Mouse (Mus musculus): ENCODE data around the gene Spats2.

Gene Spats2

DNA sequence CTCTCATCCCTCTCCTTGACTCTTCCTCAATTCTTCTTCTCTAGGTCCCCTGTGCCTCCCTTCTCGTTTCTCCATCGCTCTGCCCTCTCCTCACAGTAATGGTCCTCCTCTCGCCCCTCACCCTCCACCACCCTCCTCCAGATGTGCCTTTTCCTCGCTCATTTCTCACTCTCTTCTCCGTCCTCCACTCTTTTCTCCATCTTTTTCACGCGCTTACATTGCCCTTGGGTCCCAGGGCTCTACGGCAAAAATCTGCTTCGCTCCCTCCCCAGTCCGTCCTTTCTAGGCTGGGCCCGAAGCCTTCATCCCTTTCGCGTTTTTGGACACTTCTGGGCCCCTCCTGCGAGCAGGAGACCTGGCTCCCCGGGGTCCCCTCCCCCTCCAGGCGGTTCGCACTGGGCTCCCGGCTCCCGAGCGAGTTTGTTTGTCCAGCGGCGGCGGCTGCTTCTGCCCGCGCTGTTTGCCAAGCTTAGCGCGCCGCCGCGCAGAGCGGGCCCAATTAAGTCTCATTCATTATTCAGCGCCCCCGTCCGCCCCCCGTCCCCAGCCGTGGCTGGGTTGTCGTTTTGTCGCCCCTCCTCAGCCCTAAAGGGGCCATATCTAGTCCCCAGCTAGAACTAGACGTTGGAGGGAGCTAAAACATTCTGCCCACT is 27.8 kb upstream of the Spats2 start:
- DNase-seq (ENCODE audit: low spot score in 2 of 2), result no peak

- no peak for DNase-seq (ENCODE audit: low spot score in 2 of 2)
Observed at GRCm38 (mm10) chr15:99098493-99098861, 27.2 kb upstream of the Spats2 start.

DNA sequence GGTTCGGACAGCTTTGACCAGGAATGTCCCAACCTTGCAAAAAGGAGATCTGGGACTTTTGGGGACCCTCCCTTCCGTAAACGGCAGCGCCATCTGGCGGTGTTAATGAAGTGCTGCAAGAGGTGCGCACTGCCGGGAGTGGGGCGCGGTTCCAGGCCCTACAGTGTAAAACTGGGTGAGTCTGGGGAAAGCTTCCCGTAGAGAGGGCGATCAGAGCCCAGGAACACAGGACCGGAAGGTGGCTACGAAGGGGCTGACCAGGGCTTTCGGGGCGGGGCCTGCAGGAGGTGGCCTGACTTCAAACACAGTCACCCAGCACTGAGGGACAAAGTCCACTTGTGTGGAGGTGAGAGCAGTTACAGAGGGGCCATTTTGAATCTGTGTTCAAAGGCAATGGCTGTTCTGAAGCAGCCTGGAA is 26.6 kb upstream of the Spats2 start:
- peak in 1 of 2 experiments; percentile 35 for DNase-seq (ENCODE audit: low spot score in 2 of 2)

GRCm38 (mm10) chr15:99099984-99100383 is 25.7 kb upstream of the Spats2 start:
- DNase-seq (ENCODE audit: low spot score in 2 of 2), result no peak

DNA sequence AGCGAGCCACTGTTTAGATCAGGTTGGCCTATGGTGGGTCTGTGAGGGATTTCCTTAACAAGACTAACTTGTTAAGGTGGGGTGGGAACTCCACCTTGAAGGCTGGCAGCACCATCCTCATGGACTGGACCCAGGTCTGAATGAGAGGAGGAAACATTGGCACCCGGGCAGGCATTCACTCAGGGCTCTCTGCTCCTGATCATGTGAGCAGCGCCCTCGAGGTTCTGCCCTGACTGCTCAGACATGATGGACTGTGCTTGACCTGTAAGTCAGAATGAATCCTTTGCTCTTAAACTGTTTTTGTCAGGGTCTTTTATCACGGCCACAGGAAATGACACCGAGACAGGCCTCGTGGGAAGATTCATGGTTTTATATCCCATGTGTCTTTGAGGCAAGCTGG is 20.5 kb upstream of the Spats2 start:
- DNase-seq (ENCODE audit: low spot score in 2 of 2), result no peak

DNA sequence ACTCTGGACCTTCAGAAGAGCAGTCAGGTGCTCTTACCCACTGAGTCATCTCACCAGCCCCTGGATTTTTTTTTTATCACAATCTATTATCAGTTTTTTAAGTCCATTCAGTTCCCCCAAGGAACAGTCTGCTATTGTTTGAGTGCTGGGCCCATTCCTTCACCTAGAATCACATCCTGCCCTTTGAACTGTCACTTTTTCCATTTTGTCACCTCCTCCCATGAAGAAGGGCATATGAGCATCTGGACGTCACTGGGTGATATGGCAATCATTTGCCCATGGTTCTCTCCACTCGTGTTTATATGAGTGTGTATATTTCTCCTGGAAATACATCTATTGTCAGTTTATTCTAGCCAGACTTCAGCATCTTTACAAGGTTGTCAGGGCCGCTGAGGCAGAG is 17.9 kb upstream of the Spats2 start:
- DNase-seq (ENCODE audit: low spot score in 2 of 2), result no peak

DNA sequence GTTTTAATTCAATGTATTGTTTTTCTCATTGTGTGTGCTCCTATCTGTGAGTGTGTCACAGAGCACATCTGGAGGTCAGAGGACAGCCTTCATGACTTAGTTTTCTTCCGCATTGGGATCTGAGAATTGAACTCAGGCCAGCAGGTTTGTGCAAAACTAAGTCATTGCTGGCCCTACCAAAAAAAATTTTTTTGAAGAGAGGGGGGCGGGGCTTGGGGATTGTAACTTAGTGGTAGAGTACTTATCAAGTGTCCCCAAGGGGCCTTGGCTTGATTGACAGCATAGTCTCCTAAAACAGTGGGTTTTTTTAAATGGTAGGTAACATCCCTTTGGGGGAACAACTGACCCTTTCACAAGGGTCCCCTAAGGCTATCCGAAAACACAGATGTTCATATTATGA is 14.6 kb upstream of the Spats2 start:
- no peak for DNase-seq (ENCODE audit: low spot score in 2 of 2)

DNA sequence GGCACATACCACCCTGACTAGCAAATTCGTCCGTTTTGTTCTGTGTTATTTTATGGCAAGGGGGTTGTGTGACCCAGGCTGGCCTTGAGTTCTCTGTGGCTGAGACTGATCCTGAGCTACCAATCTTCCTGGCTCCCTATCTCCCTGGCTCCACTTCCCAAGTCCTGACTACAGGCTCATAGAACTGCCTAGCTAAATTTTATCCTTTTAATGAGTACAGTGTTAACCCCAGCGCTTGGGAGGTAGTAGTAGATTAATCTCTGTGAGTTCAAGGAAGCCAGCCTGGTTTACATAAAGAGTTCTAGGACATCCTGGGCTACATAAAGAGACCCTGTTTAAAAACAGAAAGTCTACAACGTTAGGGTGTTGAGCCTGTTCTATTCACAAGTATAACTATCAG is 13.9 kb upstream of the Spats2 start:
- DNase-seq (ENCODE audit: low spot score in 2 of 2), result no peak

GRCm38 (mm10) chr15:99112843-99113395 is 12.8 kb upstream of the Spats2 start:
- no peak for DNase-seq (ENCODE audit: low spot score in 2 of 2)

DNA sequence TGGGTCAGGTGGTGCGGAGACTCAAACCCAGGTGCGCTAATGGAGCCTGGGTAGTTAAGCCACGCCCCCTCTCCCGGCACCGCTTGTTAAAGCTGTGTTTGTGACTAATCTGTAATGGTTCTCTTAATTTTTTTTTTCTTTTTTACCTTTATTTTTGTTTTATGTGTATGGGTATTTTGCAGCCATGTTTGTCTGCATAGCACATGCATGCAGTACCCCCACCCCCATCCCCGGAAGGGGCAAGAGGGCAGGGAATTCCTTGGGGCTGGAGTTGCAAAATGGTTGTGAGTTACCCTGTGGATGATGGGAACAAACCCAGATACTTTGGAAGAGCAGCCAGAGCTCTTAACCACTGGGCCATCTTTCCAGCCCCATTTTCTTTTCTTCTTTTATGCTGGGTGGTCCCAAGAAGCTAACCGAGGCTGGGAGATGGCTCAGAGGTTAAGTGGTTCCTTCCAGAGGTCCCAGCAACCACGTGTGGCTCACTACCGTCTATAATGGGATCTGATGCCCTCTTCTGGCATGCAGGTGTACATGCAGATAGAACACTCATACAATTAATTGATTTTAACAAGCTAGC is 12.2 kb upstream of the Spats2 start:
- no peak for DNase-seq (ENCODE audit: low spot score in 2 of 2)

DNA sequence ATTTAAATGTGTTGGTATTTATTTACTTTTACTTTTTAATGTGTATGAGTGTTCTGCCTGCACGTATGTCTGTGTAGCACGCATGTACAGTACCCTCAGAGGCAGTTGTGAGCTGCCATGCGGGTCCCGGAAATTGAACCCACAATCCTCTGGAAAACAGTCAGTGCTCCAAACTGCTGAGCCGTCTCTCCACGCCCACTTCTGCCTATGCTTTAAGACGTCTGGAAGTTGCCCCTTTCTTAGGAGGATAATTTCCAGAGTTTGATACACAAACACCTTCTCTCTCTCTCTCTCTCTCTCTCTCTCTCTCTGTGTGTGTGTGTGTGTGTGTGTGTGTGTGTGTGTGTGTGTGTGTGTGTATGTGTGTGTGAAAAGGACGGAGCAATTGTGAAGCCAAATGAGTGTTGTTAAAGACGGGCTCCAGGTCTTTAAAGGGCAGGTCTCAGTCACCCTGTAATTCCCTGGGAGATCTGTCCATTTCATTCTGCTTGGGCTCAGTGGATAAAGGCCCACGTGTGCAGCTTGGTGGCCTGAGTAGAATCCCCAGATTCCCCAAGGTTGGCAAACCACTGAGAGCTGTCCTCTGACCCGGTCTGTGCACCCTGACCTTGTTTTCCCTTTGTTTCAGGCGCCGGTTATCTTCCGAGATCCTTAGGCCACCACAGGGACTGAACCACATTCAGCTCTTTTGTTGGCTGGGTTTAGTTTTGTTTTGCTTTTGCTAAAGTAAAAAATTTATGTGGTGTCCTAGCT is 11.2 kb upstream of the Spats2 start:
- no peak for DNase-seq (ENCODE audit: low spot score in 2 of 2)

- DNase-seq (ENCODE audit: low spot score in 2 of 2), result no peak
Observed at GRCm38 (mm10) chr15:99115065-99115423, 10.7 kb upstream of the Spats2 start.

DNA sequence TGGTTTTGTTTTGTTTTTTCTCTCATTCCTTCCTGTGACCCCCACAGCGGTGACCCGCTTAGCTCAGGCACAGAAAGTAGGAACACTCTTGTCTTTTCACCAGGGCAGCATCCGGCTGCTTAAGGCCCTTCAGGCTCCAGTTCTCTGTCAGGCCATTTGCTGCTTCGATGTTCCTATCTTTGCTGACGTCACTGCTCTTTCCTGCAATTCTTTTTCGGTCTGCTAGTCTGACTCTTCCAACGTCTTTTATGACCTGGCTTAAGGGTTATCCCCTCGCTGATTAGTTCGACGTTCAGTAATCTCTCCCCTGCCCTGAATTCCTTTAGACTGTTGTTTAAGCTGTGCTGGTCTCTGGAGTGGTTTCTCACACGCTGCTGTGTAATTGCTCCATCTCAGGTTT is 9.2 kb upstream of the Spats2 start:
- no peak for DNase-seq (ENCODE audit: low spot score in 2 of 2)

- no peak for DNase-seq (ENCODE audit: low spot score in 2 of 2)
Observed at GRCm38 (mm10) chr15:99120814-99121213, 4.9 kb upstream of the Spats2 start.

GRCm38 (mm10) chr15:99122642-99123041 is 3.1 kb upstream of the Spats2 start:
- DNase-seq (ENCODE audit: low spot score in 2 of 2), result no peak

GRCm38 (mm10) chr15:99126081-99126815 is 532 bp downstream of the Spats2 start:
- DNase-seq (ENCODE audit: low spot score in 2 of 2), result peak; percentile 21 to 52

DNA sequence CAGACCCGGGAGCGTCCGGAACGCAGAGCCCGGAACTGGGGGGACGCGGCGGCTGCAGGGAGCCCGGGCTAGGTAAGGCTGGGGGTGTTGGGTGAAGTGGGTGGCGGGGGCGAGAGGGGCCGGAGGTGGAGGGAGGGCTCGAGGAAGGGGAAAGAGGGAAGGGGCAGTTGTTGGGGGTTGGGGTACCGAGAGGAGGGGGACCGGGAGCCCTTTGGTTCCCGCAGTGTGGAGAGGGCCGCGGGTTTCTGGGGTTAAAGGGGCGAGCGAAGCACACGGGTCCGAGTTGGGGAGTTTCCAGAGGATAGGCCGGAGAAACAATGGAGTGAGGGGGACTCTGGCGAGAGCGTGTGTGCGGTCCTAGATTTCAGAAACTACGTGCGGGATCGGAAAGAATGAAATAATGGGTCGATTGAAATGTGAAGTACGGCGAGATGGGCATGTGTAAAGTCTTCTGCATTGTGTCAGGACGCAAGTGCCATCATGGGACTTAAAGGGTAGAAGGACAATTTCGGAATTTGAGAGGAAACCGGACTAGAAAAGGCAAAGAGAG is 1.2 kb downstream of the Spats2 start:
- DNase-seq (ENCODE audit: low spot score in 2 of 2), result no peak

DNA sequence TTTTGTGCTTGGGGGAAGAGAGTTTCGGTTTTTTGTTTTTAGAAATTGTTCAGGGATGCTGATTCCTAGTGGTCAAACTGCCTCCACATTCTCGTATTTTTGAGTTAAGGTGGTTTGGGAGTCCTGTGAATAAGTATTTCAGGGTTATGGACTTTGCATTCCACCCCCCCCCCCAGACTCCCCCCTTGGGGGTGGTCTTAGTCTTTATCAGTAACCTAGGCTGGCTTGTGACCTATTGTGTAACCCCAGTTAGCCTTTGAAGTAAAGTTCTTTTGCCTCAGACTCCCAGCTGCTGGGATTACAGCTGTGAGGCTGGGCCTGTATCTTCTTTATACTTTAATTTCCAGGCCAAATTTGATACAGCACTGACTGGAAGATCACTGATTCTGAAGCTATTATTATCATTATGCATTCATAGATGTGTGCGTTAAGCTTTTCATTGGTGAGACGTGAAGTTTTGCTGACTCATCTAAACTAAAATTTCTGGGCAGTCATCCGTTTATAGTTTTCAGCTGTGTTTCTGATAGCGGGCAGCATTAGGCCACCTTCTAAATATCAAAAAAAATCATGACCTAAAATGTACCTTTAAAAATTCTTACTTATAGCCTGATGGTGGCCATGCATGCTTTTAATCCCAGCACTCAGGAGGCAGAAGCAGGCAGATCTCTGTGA is 2.3 kb downstream of the Spats2 start:
- DNase-seq (ENCODE audit: low spot score in 2 of 2), result no peak

GRCm38 (mm10) chr15:99129441-99129840 is 3.7 kb downstream of the Spats2 start:
- DNase-seq (ENCODE audit: low spot score in 2 of 2), result peak in 1 of 2 experiments; percentile 6

DNA sequence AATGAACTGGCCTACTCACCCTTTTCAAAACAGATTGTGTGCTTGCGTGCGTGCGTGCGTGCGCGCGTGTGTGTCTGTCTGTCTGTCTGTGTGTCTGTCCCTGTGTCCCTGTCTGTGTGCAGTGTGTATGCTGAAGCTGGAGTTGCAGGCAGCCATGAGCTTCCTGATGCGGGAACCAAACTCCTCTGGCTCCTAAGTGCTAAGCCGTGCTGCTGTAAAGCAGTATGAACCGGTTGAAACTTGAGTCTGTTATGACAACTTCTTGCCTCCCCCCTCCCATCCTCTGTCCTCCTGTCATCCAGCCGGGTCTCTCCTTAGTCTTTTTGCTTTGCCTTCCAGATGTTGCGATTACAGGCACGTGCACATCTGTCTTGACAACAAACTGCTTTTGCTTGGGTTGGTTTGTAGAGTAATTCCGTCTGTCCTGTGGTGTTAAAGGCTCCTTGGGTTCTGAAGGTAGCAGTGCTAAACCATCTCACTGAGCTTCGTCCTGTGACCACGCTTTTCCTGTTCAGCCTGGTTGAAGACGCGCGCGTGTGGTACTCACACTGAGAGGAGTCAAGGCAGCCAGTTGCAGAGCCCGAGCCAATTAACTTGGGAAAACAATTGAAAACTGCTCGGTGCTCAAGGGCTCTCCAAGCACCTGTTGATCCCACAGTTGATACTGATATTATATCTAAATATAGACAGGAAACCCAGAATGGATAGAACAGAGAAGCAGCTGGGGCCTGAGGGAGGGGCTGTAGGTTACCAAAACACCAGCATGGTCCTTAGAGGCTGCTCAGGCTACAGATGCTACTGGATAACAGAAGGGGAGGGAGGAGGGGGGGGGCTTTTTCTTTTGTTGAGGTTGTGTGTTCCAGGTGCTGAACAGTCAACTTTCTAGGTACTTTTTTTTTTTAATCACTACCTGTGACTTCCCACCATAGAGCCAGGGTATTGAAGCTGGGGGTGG is 4.5 kb downstream of the Spats2 start:
- peak in 1 of 2 experiments; percentile 11 for DNase-seq (ENCODE audit: low spot score in 2 of 2)
